Mouse (Mus musculus) liver, postnatal 0 days (tissue): ENCODE results near the gene Tex48. TPM values are rescaled to one million over a fixed set of nuclear protein-coding genes. Genes with fewer than 3 reads are reported as not detected.

Experiments used
- ATAC-seq: fragments of 200-750 bp; cut with Nextera tagmentation; 2 replicates; pipeline ENCODE4 v1.8.0; 2017; ENCODE audit warnings: mild to moderate bottlenecking, moderate library complexity
- DNase-seq: peaks from one replicate; pipeline ENCODE4 v3.0.0-alpha.2; 2016
- H3K27ac ChIP-seq: fragments of 300-500 bp; sonication (generic); 2 replicates; pipeline ENCODE4 v1.5.1; 2014; ENCODE audit warnings: antibody characterized with exemption, moderate library complexity, mild to moderate bottlenecking, low read depth
- H3K27me3 ChIP-seq: fragments of 300-500 bp; sonication (generic); 2 replicates; pipeline ENCODE4 v1.6.1; 2014; ENCODE audit warnings: low read length, control low read depth, mixed read lengths; ENCODE audit not compliant: insufficient read depth
- H3K36me3 ChIP-seq: fragments of 300-500 bp; sonication (generic); replicated peaks from 2 replicates; pipeline ENCODE4 v1.6.1; 2014; ENCODE audit warnings: mild to moderate bottlenecking, control low read depth, low read length, moderate library complexity, mixed read lengths; ENCODE audit not compliant: insufficient read depth
- H3K4me1 ChIP-seq: fragments of 300-500 bp; sonication (generic); 2 replicates; pipeline ENCODE4 v1.6.1; 2014; ENCODE audit warnings: antibody characterized with exemption, mild to moderate bottlenecking, control low read depth; ENCODE audit not compliant: insufficient read depth
- H3K4me2 ChIP-seq: fragments of 300-500 bp; sonication (generic); 2 replicates; pipeline ENCODE4 v1.6.1; 2014; ENCODE audit warnings: low read depth, mild to moderate bottlenecking, low read length, moderate library complexity, mixed read lengths
- H3K4me3 ChIP-seq: fragments of 300-500 bp; sonication (generic); 2 replicates; pipeline ENCODE4 v1.5.1; 2014; ENCODE audit warnings: low read depth, low read length
- H3K9ac ChIP-seq: fragments of 300-500 bp; sonication (generic); replicated peaks from 2 replicates; pipeline ENCODE4 v1.6.1; 2014; ENCODE audit warnings: mild to moderate bottlenecking, moderate library complexity
- H3K9me3 ChIP-seq: fragments of 300-500 bp; sonication (generic); 2 replicates; pipeline ENCODE4 v1.6.1; 2016; ENCODE audit warnings: mild to moderate bottlenecking, control low read depth, low read length, mixed read lengths
- CTCF ChIP-seq: sonication (generic); IDR thresholded peaks from 2 replicates; pipeline ENCODE4 v1.5.1; 2016; ENCODE audit warnings: antibody characterized with exemption, low read depth
- EP300 ChIP-seq: IDR thresholded peaks from 2 replicates; pipeline ENCODE4 v1.6.1; 2016; ENCODE audit warnings: antibody characterized with exemption, low read depth, mild to moderate bottlenecking
- WGBS: fragments of 180-500 bp; shearing (Covaris S2); extraction: QIAGEN DNeasy Blood & Tissue Kit; methylation state at CpG from one replicate; pipeline ENCODE4 v1.1.7; 2014; ENCODE audit not compliant: insufficient replicate concordance; 5-methylcytosine and 5-hydroxymethylcytosine counted together
- polyA plus RNA-seq: library from polyadenylated mRNA; unstranded; fragments of >200 nt; fragmentation: Nextera tagmentation; extraction: Ambion mirVana; gene quantifications from 2 replicates; pipeline ENCODE4 v1.2.1, GENCODE M21; 2015

Gene Tex48
- polyA plus RNA-seq, 1 experiment from 2014 or later = not detected

GRCm38 (mm10) chr4:63659086-63659485 is 36.9 kb upstream of the Tex48 start:
- Histone ChIP-seq H3K4me1 (no peaks in the 10 kb centered on the region), H3K36me3 (no peaks in the 10 kb centered on the region), H3K9ac (no peak overlapping the region), H3K9me3 (no peaks in the 10 kb centered on the region), H3K27me3 (no peaks in the 10 kb centered on the region), H3K4me3 (no peak overlapping the region), H3K27ac (no peak overlapping the region), H3K4me2 (no peak overlapping the region)
- TF ChIP-seq EP300 (no peak), CTCF (no peak)
- no peak for DNase-seq
- WGBS = 48% methylated on average over 4 of the region's 4 CpGs
- ATAC-seq = no peak

GRCm38 (mm10) chr4:63654381-63654780 is 32.2 kb upstream of the Tex48 start:
- Histone ChIP-seq H3K4me2 (no peak overlapping the region), H3K4me1 (no peaks in the 10 kb centered on the region), H3K27ac (no peak overlapping the region), H3K9ac (no peak overlapping the region), H3K27me3 (no peaks in the 10 kb centered on the region), H3K4me3 (no peak overlapping the region), H3K36me3 (no peaks in the 10 kb centered on the region), H3K9me3 (no peaks in the 10 kb centered on the region)
- 44% methylated on average over 1 of the region's 1 CpGs for WGBS
- TF ChIP-seq CTCF (peak; percentile 37; the same call in 1 of the 2 replicates), EP300 (no peak)
- DNase-seq (no peak), ATAC-seq (no peak)

GRCm38 (mm10) chr4:63643956-63644726 is 21.9 kb upstream of the Tex48 start:
- DNase-seq (no peak), ATAC-seq (no peak)
- Histone ChIP-seq H3K27me3 (no peaks in the 10 kb centered on the region), H3K4me3 (no peak overlapping the region), H3K4me2 (no peak overlapping the region), H3K27ac (no peak overlapping the region), H3K9me3 (no peaks in the 10 kb centered on the region), H3K4me1 (no peaks in the 10 kb centered on the region), H3K36me3 (no peaks in the 10 kb centered on the region), H3K9ac (no peak overlapping the region)
- no peak for TF ChIP-seq EP300
- TF ChIP-seq CTCF = no peak

- Histone ChIP-seq H3K4me3 (no peak overlapping the region), H3K36me3 (no peaks in the 10 kb centered on the region), H3K4me2 (no peak overlapping the region), H3K9me3 (no peaks in the 10 kb centered on the region), H3K27me3 (no peaks in the 10 kb centered on the region), H3K4me1 (no peaks in the 10 kb centered on the region), H3K9ac (no peak overlapping the region), H3K27ac (no peak overlapping the region)
- ATAC-seq (no peak), DNase-seq (no peak)
- no peak for TF ChIP-seq EP300
- TF ChIP-seq CTCF = no peak
- WGBS = 54% methylated on average over 2 of the region's 2 CpGs
Observed at GRCm38 (mm10) chr4:63639842-63640241, 17.6 kb upstream of the Tex48 start.

GRCm38 (mm10) chr4:63638603-63639002 is 16.4 kb upstream of the Tex48 start:
- no peak overlapping the region for H3K9ac ChIP-seq
- ATAC-seq = no peak
- no peaks in the 10 kb centered on the region for H3K4me1 ChIP-seq
- DNase-seq = no peak
- H3K36me3 ChIP-seq = no peaks in the 10 kb centered on the region
- H3K27me3 ChIP-seq = no peaks in the 10 kb centered on the region
- no peak overlapping the region for H3K27ac ChIP-seq
- no peaks in the 10 kb centered on the region for H3K9me3 ChIP-seq
- WGBS = 27% methylated on average over 1 of the region's 1 CpGs
- H3K4me3 ChIP-seq = no peak overlapping the region
- no peak for TF ChIP-seq CTCF
- no peak for TF ChIP-seq EP300
- no peak overlapping the region for H3K4me2 ChIP-seq

GRCm38 (mm10) chr4:63633181-63633580 is 11.0 kb upstream of the Tex48 start:
- Histone ChIP-seq H3K4me1 (no peaks in the 10 kb centered on the region), H3K4me3 (no peak overlapping the region), H3K9ac (no peak overlapping the region), H3K27ac (no peak overlapping the region), H3K27me3 (no peaks in the 10 kb centered on the region), H3K4me2 (no peak overlapping the region), H3K36me3 (no peaks in the 10 kb centered on the region), H3K9me3 (no peaks in the 10 kb centered on the region)
- TF ChIP-seq CTCF = no peak
- no peak for TF ChIP-seq EP300
- DNase-seq (no peak), ATAC-seq (no peak)
- WGBS = 78% methylated on average over 2 of the region's 2 CpGs
